Mouse (Mus musculus) thymus, adult 2 months (tissue): ENCODE results near the gene Qrsl1.

Experiments
- CTCF ChIP-seq: fragments of 200-500 bp; IDR thresholded peaks from 2 replicates; pipeline ENCODE4 v1.5.1; 2012; ENCODE audit warnings: mild to moderate bottlenecking, control low read depth, low read length, moderate library complexity, borderline replicate concordance; ENCODE audit not compliant: control insufficient read depth, poor library complexity, insufficient read depth; ENCODE audit errors: extremely low read depth
- POLR2A ChIP-seq: fragments of 200-500 bp; IDR thresholded peaks from 2 replicates; pipeline ENCODE4 v1.6.1; 2012; ENCODE audit warnings: mild to moderate bottlenecking, low read length, control low read depth, moderate library complexity; ENCODE audit not compliant: control insufficient read depth, poor library complexity, insufficient read depth; ENCODE audit errors: extremely low read depth

- TF ChIP-seq POLR2A: no peak
- TF ChIP-seq CTCF: no peak
Measured at GRCm38 (mm10) chr10:43898276-43898675, 3.3 kb downstream of the Qrsl1 start.
